Mouse (Mus musculus) spleen, adult 18-20 months (tissue): ENCODE data around the gene Hist1h4k.

Experiments used
- DNase-seq, 2 experiments: peaks; one replicate each; pipeline ENCODE4 v3.0.0; 2022; ENCODE audit warnings: mixed read lengths in 2 of 2

Gene Hist1h4k

DNA sequence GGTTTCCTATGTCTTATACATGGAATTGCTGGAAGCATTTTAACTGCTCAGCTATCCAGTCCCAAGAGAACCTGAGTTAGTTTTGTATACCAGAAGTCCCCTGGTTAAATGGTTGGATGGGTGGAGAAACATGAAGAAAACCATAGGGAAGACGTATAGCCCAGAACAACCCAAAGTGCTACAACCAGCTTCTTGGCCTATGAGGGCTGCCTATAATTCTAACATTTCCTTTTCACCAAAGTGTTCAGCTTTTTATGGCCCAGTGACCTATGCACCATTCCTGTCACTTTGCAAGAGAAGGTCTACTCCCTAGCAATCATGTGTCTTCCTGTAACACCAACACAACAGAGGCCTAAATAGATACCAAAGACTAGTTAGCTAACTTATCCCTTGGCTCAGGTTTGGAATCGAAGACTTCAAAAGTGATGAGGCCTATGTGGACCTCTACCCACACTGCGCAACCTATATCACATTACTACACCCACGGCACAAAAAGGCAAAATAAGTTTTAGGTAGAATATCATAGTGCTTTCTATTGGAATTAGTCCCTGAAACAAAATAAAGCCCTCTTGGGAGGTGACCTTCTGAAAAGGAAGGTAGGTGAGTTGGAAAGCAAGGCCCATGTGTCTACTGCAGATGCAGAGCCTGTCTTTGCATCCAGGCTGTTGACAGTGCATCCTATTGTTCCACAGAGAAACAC is 31.8 kb downstream of the Hist1h4k start:
- DNase-seq, result no peak

DNA sequence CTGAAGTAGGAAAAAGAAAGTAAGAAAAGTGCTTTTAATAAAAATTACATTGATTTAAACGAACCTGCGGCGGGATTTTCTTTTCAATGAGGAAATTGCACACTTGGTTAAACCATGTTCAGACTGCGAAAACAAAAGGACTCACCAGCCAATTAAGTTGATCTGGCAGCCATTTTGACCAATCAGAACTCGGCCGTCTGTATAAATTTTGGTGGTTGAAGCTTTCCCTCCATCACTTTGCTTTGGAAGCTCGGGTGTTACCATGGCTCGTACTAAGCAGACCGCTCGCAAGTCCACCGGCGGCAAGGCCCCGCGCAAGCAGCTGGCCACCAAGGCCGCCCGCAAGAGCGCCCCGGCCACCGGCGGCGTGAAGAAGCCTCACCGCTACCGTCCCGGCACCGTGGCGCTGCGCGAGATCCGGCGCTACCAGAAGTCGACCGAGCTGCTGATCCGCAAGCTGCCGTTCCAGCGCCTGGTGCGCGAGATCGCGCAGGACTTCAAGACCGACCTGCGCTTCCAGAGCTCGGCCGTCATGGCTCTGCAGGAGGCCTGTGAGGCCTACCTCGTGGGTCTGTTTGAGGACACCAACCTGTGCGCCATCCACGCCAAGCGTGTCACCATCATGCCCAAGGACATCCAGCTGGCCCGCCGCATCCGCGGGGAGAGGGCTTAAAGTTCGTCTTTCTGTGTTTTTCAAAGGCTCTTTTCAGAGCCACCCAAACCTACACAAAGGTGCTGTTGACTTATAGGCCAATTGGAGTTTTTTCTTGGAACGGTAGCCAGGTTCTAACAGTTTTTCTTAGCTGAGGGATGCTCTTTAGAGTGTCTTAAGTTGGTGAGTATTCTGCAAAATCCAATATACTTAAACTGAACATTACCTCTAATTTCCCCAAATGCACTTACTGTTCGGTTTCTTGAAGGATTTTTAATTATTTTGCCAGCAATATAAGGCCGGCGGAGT is 32.6 kb downstream of the Hist1h4k start, which contains the start of gene Hist1h3h:
Gene Hist1h3h (plus strand): TSS at position 263 of the 961 bp plus-strand sequence.
- peak; percentile 64 to 71 for DNase-seq

DNA sequence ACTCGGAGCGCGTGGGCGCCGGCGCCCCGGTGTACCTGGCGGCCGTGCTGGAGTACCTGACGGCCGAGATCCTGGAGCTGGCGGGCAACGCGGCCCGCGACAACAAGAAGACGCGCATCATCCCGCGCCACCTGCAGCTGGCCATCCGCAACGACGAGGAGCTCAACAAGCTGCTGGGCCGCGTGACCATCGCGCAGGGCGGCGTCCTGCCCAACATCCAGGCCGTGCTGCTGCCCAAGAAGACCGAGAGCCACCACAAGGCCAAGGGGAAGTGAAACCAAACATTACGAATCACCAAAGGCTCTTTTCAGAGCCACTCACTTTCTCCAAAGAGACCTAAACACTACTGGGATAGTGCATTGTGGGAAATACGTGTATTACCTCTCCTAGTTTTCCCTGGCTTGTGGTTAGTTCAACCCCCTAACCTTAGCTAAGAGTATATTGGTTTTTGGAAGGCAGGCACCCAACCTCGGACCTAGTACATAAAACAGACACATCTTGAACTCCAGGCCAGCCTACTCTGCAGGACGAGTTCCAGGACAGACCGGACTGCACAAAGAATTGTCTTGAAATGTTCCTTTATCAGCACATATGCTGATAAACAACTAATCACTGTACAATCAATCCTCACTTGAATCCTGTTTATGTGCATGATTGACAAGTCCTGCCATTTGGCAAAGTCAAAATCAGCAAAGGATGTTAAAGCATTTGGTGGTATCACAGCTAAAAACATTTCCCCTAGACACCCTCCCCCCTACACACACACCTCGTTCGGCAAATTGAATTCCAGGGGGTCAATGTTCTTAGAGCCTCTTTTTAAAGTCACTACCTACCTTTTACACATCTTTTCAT is 33.5 kb downstream of the Hist1h4k start:
- DNase-seq, result peak in 1 of 2 experiments; percentile 14

DNA sequence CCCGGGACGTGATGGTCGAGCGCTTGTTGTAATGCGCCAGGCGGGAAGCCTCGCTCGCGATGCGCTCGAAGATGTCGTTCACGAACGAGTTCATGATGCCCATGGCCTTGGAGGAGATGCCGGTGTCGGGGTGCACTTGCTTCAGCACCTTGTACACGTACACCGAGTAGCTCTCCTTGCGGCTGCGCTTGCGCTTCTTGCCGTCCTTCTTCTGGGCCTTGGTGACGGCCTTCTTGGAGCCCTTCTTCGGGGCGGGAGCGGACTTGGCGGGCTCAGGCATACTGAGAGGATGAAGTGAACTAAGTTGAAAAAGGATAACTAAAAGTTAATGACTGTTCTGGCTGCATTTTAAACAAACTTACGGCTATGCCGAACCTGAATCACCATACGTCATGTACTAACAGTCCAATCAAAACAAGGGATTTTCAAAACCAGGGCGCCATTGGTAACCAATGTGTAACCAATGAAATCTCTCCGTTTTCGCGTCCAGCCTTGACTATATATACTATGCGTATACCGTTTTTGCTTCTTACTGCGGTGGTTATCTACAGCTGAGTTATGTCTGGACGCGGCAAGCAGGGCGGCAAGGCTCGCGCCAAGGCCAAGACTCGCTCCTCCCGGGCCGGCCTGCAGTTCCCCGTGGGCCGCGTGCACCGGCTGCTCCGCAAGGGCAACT is 34.3 kb downstream of the Hist1h4k start, which contains the start of the genes Hist1h2bl and Hist1h2ai:
Gene Hist1h2bl (minus strand): TSS at position 280 of the 676 bp plus-strand sequence.
Gene Hist1h2ai (plus strand): TSS at position 559 of the 676 bp plus-strand sequence.
- DNase-seq, result peak; percentile 56 to 66

DNA sequence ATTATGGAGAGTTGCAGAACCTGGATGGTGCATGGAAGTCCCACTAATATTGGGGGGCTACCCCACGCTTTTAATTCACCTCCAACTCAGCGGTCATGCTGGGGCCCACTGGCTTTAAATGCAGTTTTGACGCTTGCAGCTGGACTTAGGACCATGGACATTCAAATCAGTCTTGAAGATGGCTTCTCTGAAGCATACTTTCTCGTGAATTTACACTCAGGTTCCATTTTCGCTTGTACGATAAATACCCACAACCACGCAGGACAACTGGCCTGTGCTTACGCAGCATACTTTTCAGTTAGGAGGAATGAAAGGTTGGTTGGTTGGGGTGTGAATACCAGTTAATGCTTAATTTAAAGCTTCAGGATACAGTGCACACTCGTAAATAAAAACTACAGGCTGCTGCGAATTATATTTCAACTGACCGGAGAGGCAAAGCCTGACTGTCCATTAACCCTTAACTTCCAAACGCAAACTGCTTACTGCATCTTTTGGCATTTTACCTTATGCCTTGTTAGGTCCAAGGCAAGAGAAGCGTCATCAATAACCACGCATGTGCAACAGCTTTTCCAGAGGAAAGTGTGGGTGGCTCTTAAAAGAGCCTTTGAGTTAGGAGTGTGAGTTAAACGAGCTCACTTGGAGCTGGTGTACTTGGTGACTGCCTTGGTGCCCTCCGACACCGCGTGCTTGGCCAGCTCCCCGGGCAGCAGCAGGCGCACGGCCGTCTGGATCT is 35.0 kb downstream of the Hist1h4k start:
- DNase-seq, result no peak

DNA sequence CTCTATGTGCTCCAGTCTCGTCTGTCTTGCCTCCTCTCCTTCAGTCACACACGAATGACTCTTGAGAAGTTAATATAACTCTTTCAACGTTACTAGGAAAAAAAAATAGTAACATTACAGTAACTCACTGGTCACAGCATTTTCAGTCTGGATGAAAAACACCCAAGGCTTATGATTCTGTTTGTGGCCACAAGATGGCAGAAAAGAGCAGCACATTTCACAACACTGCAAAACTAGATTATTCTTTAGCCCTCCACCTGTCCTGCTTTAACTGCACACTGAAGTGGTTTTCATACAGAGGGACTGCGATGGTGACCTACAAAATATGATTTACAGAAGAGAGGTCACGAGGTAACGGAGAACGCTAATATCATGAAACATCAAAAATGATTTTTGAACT is 35.6 kb downstream of the Hist1h4k start:
- DNase-seq, result peak in 1 of 2 experiments; percentile 55

DNA sequence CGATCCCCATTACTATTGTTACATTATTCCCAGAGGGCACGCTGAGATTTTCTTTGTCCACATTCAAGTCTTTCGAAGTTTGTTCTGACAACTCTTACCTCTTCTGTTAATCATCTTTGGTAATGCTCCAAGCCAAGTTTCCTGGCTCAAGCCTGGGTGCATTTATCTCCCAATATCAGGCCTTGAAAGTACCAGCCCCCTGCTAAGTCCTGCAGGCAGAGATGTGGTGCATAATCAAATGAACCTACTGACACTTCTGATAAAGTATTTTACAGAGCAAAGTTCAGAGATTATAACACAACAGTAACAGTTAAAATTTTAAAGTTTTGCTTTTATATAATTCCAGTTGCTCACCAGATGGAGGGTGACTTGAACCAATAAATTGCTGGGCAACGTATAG is 38.6 kb downstream of the Hist1h4k start:
- no peak for DNase-seq

DNA sequence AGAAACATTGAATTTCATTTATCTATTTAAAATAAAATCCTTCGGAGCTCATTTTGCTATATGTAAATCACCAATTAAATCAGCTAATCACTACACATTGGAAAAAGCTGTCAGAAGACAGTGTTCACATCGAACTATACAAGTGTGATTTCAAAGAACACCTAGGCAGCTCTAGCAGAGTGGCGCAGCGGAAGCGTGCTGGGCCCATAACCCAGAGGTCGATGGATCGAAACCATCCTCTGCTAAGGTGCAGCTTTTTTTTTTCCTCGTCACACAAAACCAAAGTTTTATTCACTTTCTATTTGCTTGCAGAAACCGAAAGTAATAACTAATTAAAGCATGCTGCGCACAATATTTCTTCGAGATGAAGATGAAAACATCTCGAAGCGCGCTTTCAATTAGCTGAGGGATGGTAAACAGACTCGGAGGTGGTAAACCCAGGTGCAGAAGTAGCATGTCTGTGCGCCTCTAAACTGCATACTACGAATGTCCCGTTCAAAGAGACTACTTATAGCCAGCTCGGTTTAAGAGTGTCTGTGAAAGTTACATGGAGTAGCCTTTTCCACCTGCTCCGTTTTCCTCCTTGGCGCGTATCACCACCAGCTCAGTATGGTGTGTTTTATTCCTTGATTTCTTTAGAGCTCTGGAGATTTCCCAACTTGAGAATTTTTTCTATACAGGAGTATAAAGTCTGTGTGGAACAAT is 39.3 kb downstream of the Hist1h4k start:
- DNase-seq, result peak; percentile 64 to 78

DNA sequence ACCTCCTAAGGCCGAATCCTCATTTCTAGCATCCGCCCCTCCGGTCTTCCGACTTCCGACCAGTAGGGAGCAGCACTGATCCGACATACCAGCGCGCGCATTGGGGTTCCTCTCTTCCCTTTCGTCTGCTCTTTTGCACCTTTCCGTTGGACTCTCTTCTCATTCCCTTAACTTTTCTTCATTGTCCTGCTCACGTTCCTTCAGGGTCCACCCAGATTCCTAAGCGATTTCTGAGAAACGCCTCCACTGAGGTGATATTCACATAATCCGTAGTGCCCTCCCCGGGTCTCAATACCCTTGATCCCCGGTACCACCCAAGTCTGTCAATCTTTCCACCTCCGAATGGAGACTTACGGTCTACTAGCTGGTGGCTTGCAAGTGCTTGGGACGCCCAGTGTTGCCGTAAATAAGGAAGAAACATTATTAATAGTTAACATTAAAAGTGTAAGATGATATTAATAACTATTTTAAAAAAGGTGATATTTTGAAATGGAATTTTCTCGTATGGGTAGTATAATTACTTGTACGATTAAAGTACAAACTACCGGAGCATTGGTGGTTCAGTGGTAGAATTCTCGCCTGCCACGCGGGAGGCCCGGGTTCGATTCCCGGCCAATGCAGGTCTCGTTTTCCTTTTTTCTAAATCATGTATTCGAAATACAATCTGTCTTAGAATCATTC is 40.1 kb downstream of the Hist1h4k start:
- DNase-seq, result peak; percentile 75 to 88

DNA sequence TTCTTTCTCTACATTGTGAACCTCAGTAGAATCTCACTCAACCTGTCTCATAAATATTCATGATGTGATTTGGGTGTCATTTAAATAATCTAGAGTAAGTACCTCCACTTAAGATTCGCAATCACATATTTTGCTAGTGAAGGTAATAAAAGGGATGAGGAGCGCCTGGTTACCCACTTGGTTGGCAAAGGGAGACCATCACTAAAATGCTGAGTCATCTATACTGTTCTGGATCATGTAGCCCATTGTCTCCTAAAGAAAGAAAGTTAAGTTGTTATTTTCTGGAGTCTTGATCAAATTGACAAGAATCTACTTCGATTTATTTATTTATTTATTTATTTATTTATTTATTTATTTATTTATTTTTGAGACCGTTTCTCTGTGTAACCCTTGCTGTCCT is 43.6 kb downstream of the Hist1h4k start:
- no peak for DNase-seq
